Mouse (Mus musculus) spleen, adult 2 months (tissue): ENCODE data around the gene Setd1b.

Experiments
- CTCF ChIP-seq: fragments of 200-500 bp; IDR thresholded peaks from 2 replicates; pipeline ENCODE4 v1.5.1; 2011; ENCODE audit warnings: mild to moderate bottlenecking, inconsistent platforms; ENCODE audit not compliant: insufficient read depth, insufficient read length, insufficient replicate concordance; ENCODE audit errors: extremely low read depth
- POLR2A ChIP-seq: fragments of 200-500 bp; IDR thresholded peaks from 2 replicates; pipeline ENCODE4 v1.6.1; 2011; ENCODE audit warnings: low read depth, low read length, inconsistent platforms

DNA sequence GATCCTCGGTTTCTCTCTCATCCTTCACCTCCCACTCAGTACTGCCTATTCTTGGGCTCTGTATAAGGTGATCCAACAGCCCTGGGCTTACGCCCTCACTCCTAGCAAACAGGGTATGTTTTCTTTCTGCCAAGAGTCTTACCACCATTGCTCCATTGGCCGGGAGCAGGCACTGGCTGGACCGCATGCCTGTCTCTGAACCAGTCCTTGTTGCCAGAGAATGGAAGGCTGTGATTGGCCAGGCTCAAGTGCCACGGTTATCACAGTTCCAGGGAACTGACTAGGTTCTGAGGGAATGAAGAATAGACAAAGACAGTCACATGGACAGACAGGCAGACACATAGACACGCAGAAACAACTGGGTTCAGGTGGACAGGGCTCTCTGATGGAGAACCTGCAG, 37.2 kb upstream of the Setd1b start:
- no peak for TF ChIP-seq CTCF
- TF ChIP-seq POLR2A = no peak
